Mouse (Mus musculus) CH12.LX (cell line): ENCODE measurements at regions not wholly inside any gene's neighbourhood (a gene's known extent, or its start where the extent isn't known, plus 50 kb on each side); places are given as distances from the start of the nearest gene placed in this dataset.

Experiments used
- DNase-seq: peaks from one replicate; pipeline ENCODE4 v3.0.0-alpha.2; 2013; ENCODE audit errors: extremely low read depth
- H3K27ac ChIP-seq: 2 replicates; pipeline ENCODE4 v1.5.1; 2012; ENCODE audit warnings: low read depth, mild to moderate bottlenecking, control low read depth, moderate library complexity; ENCODE audit not compliant: insufficient read depth
- H3K27me3 ChIP-seq: replicated peaks from 2 replicates; pipeline ENCODE3; 2012; ENCODE audit warnings: inconsistent platforms
- H3K36me3 ChIP-seq, 2 experiments: replicated peaks in 1 of 2; 2 replicates each; pipeline versions ENCODE3 to v1.6.1; 2012; ENCODE audit warnings: inconsistent platforms in 1 of 2, low read length in 1 of 2, mild to moderate bottlenecking in 1 of 2, mixed read lengths in 1 of 2, moderate library complexity in 1 of 2; ENCODE audit not compliant: control insufficient read depth in 1 of 2, insufficient read depth in 1 of 2
- H3K4me1 ChIP-seq, 2 experiments: 2 replicates each; pipeline ENCODE4 v1.6.1; 2012; ENCODE audit warnings: inconsistent platforms in 1 of 2, moderate library complexity in 1 of 2; ENCODE audit not compliant: insufficient read depth in 2 of 2, control insufficient read depth in 1 of 2
- H3K4me2 ChIP-seq: 2 replicates; pipeline ENCODE4 v1.6.1; 2012; ENCODE audit warnings: low read depth, mild to moderate bottlenecking, control low read depth; ENCODE audit not compliant: poor library complexity, insufficient read depth, severe bottlenecking
- H3K4me3 ChIP-seq, 3 experiments: fragments of 150-350 bp in 1 of 3; sonication (generic) in 1 of 3; replicated peaks in 1 of 3; 2 replicates each; pipeline versions ENCODE3 to v1.5.1; 2011 to 2012; ENCODE audit warnings: low read depth in 2 of 3, low read length in 2 of 3, mild to moderate bottlenecking in 2 of 3, moderate library complexity in 2 of 3, control low read depth in 1 of 3, improper control_type of control experiment in 1 of 3, inconsistent platforms in 1 of 3, mixed read lengths in 1 of 3; ENCODE audit not compliant: poor library complexity in 1 of 3
- H3K79me2 ChIP-seq: replicated peaks from 2 replicates; pipeline ENCODE4 v1.6.1; 2012; ENCODE audit warnings: mild to moderate bottlenecking, moderate library complexity; ENCODE audit not compliant: control insufficient read depth, poor library complexity, insufficient read depth, severe bottlenecking; ENCODE audit errors: extremely low read depth
- H3K9ac ChIP-seq: 2 replicates; pipeline ENCODE4 v1.6.1; 2012; ENCODE audit warnings: low read depth, mild to moderate bottlenecking, control low read depth, moderate library complexity; ENCODE audit not compliant: insufficient read depth
- H3K9me3 ChIP-seq: replicated peaks from 2 replicates; pipeline ENCODE3; 2012; ENCODE audit warnings: low read length, inconsistent platforms, mixed read lengths
- ELF1 ChIP-seq: IDR thresholded peaks from 2 replicates; pipeline ENCODE4 v1.6.1; 2014; ENCODE audit warnings: low read depth, mild to moderate bottlenecking, inconsistent platforms, low read length, improper control_type of control experiment
- ETS1 ChIP-seq: conservative IDR thresholded peaks from 2 replicates; pipeline ENCODE4 v1.6.1; 2012; ENCODE audit warnings: low read depth, mild to moderate bottlenecking, inconsistent platforms, low read length, improper control_type of control experiment, moderate library complexity
- JUN ChIP-seq: IDR thresholded peaks from 2 replicates; pipeline ENCODE4 v1.6.1; 2011; ENCODE audit warnings: low read depth, mild to moderate bottlenecking, low read length, improper control_type of control experiment, moderate library complexity; ENCODE audit not compliant: insufficient read depth
- JUND ChIP-seq: conservative IDR thresholded peaks from 2 replicates; pipeline ENCODE4 v1.6.1; 2011; ENCODE audit warnings: low read depth, low read length, improper control_type of control experiment
- KAT2A ChIP-seq: IDR thresholded peaks from 2 replicates; pipeline ENCODE4 v1.6.1; 2012; ENCODE audit warnings: low read length, improper control_type of control experiment, inconsistent platforms; ENCODE audit not compliant: insufficient replicate concordance
- MAZ ChIP-seq: IDR thresholded peaks from 2 replicates; pipeline ENCODE4 v1.6.1; 2012; ENCODE audit warnings: low read depth, mild to moderate bottlenecking, inconsistent platforms, low read length, improper control_type of control experiment, moderate library complexity
- MEF2A ChIP-seq: IDR thresholded peaks from 2 replicates; pipeline ENCODE4 v1.6.1; 2014; ENCODE audit warnings: low read depth, mild to moderate bottlenecking, inconsistent platforms, low read length, improper control_type of control experiment, borderline replicate concordance
- MXI1 ChIP-seq: IDR thresholded peaks from 2 replicates; pipeline ENCODE4 v1.6.1; 2011; ENCODE audit warnings: mild to moderate bottlenecking, low read depth, low read length, improper control_type of control experiment
- MYC ChIP-seq: IDR thresholded peaks from 2 replicates; pipeline ENCODE4 v1.6.1; 2011; ENCODE audit warnings: low read depth, mild to moderate bottlenecking, improper control_type of control experiment, low read length
- NELFE ChIP-seq: IDR thresholded peaks from 2 replicates; pipeline ENCODE4 v1.6.1; 2011; ENCODE audit warnings: low read depth, low read length, improper control_type of control experiment
- NRF1 ChIP-seq: IDR thresholded peaks from 2 replicates; pipeline ENCODE4 v1.6.1; 2014; ENCODE audit warnings: low read depth, mild to moderate bottlenecking, inconsistent platforms, low read length, improper control_type of control experiment, moderate library complexity
- POLR2AphosphoS2 ChIP-seq: IDR thresholded peaks from 2 replicates; pipeline ENCODE4 v1.6.1; 2011; ENCODE audit warnings: low read depth, low read length, improper control_type of control experiment
- RAD21 ChIP-seq: IDR thresholded peaks from 2 replicates; pipeline ENCODE4 v1.6.1; 2011; ENCODE audit warnings: low read depth, mild to moderate bottlenecking, low read length, improper control_type of control experiment, moderate library complexity
- RCOR1 ChIP-seq: conservative IDR thresholded peaks from 2 replicates; pipeline ENCODE4 v1.6.1; 2012; ENCODE audit warnings: low read depth, mild to moderate bottlenecking, inconsistent platforms, low read length, improper control_type of control experiment
- SIN3A ChIP-seq: IDR thresholded peaks from 2 replicates; pipeline ENCODE4 v1.6.1; 2012; ENCODE audit warnings: low read length, improper control_type of control experiment, inconsistent platforms
- TCF12 ChIP-seq: IDR thresholded peaks from 2 replicates; pipeline ENCODE4 v1.6.1; 2014; ENCODE audit warnings: low read depth, mild to moderate bottlenecking, inconsistent platforms, low read length, improper control_type of control experiment
- UBTF ChIP-seq: IDR thresholded peaks from 2 replicates; pipeline ENCODE4 v1.6.1; 2012; ENCODE audit warnings: low read depth, mild to moderate bottlenecking, inconsistent platforms, low read length, improper control_type of control experiment, moderate library complexity
- ZKSCAN1 ChIP-seq: IDR thresholded peaks from 2 replicates; pipeline ENCODE4 v1.6.1; 2012; ENCODE audit warnings: low read depth, inconsistent platforms, low read length, improper control_type of control experiment, borderline replicate concordance
- ZMIZ1 ChIP-seq: IDR thresholded peaks from 2 replicates; pipeline ENCODE4 v1.6.1; 2012; ENCODE audit warnings: low read depth, mild to moderate bottlenecking, inconsistent platforms, low read length, improper control_type of control experiment
- ZNF384 ChIP-seq: IDR thresholded peaks from 2 replicates; pipeline ENCODE4 v1.6.1; 2012; ENCODE audit warnings: low read depth, low read length, improper control_type of control experiment, inconsistent platforms
- dilution Hi-C: fragments of 300-500 bp; cut with MboI; formaldehyde crosslinking; loops from 2 replicates; pipeline ENCODE4 v1.14.3; 2020; ENCODE audit warnings: low sequenced_read_pairs; ENCODE audit not compliant: extremely low pct_unique_long_range_greater_than_20kb, extremely low pct_ligation_motif_present
- in situ Hi-C: fragments of 300-500 bp; cut with MboI; formaldehyde crosslinking; loops from 3 replicates; pipeline ENCODE4 v1.14.3; 2019; ENCODE audit warnings: low sequenced_read_pairs, low pct_ligation_motif_present, low pct_unique_long_range_greater_than_20kb, mixed read lengths

DNA sequence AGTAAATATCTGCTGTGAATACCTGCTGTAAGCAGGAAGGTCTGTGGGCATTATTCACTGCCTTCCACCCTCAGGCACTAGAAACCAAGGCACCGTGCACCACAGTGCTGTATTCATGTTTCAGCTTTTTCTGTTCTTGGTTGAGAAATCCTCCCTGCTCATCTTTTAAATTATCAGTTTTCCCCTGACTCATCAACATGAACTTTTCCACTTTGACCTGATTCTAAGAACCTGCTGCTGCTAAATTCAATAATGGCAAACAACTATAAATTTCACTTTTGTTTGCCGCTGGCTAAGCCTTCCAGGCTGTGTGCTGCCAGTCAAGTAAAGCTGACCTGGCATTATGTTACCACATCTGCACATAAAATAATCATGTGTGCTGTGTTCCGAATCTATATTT lies 126.1 kb upstream of the Gpc5 start:
- H3K4me1 ChIP-seq = no peaks in the 10 kb centered on the region
- H3K4me2 ChIP-seq = no peak overlapping the region
- H3K36me3 ChIP-seq = no peaks in the 10 kb centered on the region
- dilution Hi-C loops (no loop called here), in situ Hi-C loops (no loop called here)
- no peak overlapping the region for H3K4me3 ChIP-seq
- no peak for TF ChIP-seq ELF1
- TF ChIP-seq KAT2A = no peak
- TF ChIP-seq ZMIZ1 = no peak
- no peak for TF ChIP-seq POLR2AphosphoS2
- TF ChIP-seq JUN = no peak
- no peak for TF ChIP-seq UBTF
- no peak for TF ChIP-seq NRF1
- no peak for TF ChIP-seq JUND
- no peak for TF ChIP-seq MYC
- TF ChIP-seq TCF12 = no peak
- TF ChIP-seq SIN3A = no peak
- TF ChIP-seq MXI1 = no peak
- no peak for TF ChIP-seq ZNF384
- TF ChIP-seq MEF2A = no peak
- TF ChIP-seq ZKSCAN1 = no peak
- TF ChIP-seq MAZ = no peak
- no peak for TF ChIP-seq NELFE
- no peak for TF ChIP-seq RAD21
- no peak for DNase-seq
- no peaks in the 10 kb centered on the region for H3K79me2 ChIP-seq
- no peak overlapping the region for H3K9ac ChIP-seq
- H3K27ac ChIP-seq = no peak overlapping the region
- H3K9me3 ChIP-seq = no peaks in the 10 kb centered on the region
- no peaks in the 10 kb centered on the region for H3K27me3 ChIP-seq

DNA sequence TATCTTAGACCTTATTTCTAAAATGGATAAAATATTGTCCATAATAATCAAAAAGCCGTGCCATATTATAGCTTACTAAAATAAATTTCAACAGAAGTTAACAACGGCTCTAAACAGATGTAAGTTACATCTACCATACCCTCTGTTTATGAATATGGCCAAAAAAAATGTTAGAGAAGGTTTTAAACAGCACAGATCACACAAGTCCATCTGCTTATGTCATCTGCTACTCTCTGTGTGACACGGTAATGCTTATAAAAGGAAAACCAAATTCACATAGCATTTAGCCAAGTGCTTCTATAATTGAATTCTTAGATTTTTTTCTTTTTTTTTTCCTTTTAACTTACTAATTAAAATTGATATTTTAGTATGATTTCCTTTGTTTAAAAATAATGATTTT lies 123.0 kb upstream of the Gpc5 start:
- Histone ChIP-seq H3K9me3 (no peaks in the 10 kb centered on the region), H3K4me3 (no peak overlapping the region), H3K27me3 (no peaks in the 10 kb centered on the region), H3K27ac (no peak overlapping the region)
- DNase-seq = no peak
- no peak for TF ChIP-seq NRF1
- no peak for TF ChIP-seq RCOR1
- TF ChIP-seq ELF1 = no peak
- no peak for TF ChIP-seq ETS1
- no peak for TF ChIP-seq MAZ
- TF ChIP-seq, all 38 proteins: peak for 0
- no peaks in the 10 kb centered on the region for H3K79me2 ChIP-seq
- no peak overlapping the region for H3K4me2 ChIP-seq
- no peaks in the 10 kb centered on the region for H3K4me1 ChIP-seq
- no peaks in the 10 kb centered on the region for H3K36me3 ChIP-seq
- in situ Hi-C loops = no loop called here
- dilution Hi-C loops = no loop called here
- no peak overlapping the region for H3K9ac ChIP-seq
